Mouse (Mus musculus) fibroblast of lung, adult 2 months (primary cell): ENCODE measurements at regions not wholly inside any gene's neighbourhood (a gene's known extent, or its start where the extent isn't known, plus 50 kb on each side); places are given as distances from the start of the nearest gene placed in this dataset.
A peak's percentile ranks its signal among the peaks of the same experiment; 100 is the strongest.

Source experiments
- DNase-seq: peaks from one replicate; pipeline ENCODE4 v3.0.0-alpha.2; 2011; ENCODE audit warnings: low read depth

DNA sequence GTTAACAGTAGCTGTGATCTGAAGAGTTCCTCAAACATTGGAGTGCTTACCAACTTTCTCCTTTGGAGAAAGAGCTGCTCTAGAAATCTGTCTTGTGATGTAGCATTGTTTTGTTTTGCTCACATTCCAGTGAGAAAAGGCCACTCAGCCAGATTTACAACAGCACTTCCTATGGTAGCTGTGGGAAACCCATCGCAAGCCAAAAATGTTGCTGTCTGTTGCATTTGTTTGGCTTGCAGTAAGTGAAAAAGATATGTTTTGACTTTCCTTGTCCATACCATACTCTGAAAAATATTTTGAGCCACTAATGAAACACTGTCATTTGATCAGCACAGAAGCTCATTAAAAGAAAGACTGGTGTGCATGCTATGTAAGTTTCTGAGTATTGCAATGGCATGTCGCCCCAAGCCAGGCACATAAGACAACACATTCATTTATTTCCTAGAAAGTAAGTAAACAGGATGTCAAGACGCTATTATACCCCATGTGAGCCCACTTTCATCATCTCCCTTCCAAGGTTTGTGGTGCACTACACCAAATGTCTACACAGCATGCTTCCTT, 66.2 kb downstream of the Car2 start:
- DNase-seq = no peak

- no peak for DNase-seq
Measured at GRCm38 (mm10) chr3:14952951-14953350, 66.9 kb downstream of the Car2 start.

DNA sequence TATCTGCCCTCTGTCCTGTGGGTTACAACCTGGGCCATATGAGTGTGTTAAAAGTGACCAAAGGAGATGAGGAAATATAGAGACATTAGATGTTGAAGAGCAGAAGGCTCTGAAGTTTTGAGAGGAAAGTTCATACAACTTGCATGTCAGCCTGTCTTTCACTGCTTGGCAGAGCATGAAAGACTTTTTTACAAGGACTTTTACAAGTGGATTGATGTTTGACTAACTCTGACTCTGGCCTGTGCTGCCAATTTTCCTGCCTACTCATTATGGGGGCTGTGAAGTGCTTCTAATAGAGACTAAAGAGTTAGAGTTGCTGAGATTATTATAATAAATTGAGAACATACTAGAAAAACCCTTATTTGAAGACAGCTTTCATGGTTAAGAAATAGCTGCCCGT, 71.4 kb downstream of the Car2 start:
- no peak for DNase-seq

- no peak for DNase-seq
Measured at GRCm38 (mm10) chr3:14958277-14958676, 72.2 kb downstream of the Car2 start.

DNA sequence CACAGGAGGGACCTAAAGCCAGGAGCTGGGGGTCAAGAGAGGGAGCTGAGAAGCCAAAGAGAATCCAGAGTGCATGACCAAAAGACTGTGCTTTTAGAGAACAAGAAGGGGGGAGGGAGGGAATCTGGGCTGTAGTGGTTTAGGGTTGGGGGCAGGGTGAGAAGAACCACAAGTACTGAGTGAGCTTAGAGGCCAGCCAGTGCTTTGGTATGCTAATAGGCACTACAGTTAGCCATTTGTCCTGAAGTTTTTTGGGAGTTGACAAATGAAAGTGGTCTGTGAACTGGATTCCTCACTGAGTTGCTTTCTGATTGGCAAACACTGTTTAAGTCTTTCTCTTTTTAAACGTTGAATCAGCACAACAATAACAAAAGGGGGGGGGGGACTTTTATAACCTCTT, 73.5 kb downstream of the Car2 start:
- peak; percentile 53 for DNase-seq

DNA sequence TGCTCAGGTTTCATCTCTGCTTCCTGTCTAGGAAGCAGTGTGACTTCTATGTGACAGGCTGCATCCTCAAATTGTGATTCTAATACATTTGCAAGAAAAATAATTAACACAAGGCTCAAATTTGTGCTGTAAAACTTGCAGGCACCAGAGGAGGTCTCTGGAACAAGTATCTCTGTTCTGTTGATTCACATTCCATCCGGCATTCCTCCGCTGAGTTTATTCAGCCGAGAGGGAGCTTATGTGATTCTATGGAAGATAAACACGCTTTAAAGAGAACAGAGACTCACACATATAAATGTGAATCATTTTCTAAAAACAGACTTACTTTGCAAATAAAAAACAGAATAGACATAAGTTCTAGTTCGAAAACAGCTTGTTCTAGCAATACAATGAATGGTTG, 78.7 kb downstream of the Car2 start:
- no peak for DNase-seq

DNA sequence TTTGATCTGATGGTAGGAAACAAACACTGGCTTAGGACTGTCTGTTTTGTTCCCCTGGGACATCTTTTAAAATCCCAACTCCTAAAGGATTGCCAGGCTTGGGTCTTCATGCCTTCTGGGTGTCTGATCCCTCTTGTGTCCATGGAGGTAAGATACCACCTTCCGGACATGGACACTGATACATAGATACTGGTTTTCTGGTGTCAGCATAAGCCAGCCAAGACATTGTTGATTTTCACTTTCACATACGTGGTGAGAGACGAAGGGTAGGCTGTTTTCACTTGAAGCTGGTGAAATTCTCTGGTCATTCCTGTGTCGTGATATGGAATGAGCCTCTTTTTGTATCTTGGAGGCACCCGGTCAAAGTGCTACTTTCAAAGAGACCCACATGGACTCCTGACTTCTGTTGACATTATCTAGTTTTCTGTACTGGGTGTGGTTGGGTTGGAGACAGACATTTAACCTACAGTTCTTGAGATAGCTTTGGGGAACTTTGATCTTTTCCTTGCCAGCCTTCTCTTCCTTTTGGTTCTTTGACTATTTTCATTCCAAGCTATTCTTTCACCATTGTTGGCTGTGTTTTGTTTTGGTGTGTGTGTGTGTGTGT, 79.5 kb downstream of the Car2 start:
- no peak for DNase-seq

DNA sequence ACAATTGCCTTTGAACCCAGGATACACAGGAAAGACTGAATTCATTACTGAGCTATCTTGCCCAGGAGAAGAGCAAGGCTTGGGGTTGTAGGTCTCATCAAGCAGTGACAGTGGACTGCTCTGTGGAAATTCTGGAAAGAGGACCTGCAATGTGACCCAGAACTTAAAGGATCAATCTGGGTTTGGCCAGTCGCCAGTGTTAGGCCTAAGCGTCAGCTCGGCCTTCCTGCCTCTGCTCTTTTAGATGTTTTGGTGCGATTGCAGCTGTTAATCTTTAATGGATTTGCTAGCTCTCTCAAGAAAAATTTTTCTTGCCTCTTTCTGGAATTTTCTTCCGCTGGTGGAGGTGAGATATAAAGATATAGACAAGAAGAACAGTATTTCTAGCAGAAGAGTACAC, 81.2 kb downstream of the Car2 start:
- DNase-seq = no peak

DNA sequence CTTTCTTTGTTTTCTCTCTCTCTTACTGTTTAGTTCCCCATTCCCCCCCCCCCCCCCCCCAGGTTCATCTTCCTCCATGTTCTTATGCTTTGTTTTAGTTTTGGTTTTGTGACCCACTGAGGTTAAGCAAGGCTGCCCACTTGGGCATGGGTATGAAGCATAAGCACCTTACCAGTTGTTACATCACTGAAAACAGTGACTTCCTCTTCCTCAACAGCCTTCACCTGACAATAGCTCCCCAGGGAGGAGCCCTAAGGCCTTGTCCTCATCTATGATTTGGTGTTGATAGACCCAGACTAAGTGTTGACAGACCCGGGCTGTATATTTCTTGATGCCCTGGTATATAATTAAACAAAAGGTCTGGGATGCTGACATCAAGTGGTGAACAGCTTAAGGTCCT, 82.3 kb downstream of the Car2 start:
- no peak for DNase-seq

GRCm38 (mm10) chr3:14969698-14970097, 83.6 kb downstream of the Car2 start:
- no peak for DNase-seq

- no peak for DNase-seq
Measured at GRCm38 (mm10) chr3:14971647-14972046, 85.6 kb downstream of the Car2 start.

DNA sequence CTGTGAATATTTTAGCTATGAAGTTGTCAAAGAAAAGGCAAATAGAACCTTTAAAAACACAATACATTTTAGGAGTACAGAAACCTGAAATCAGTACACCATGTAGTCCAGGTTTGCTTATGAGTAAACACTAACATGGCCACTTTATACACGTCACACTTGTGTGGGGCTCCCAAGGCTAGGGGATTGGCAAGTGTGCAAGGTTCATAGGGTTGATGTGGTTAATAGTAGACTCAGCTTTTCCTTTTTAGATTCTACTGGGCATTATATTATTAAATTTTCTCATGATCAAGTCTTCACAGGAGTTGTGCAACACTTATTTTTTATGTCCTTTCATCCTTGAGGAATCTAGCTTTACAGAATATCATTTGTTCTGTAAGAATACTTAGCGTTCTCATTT, 88.7 kb downstream of the Car2 start:
- DNase-seq = no peak

- no peak for DNase-seq
Measured at GRCm38 (mm10) chr3:14975203-14975602, 89.1 kb downstream of the Car2 start.

DNA sequence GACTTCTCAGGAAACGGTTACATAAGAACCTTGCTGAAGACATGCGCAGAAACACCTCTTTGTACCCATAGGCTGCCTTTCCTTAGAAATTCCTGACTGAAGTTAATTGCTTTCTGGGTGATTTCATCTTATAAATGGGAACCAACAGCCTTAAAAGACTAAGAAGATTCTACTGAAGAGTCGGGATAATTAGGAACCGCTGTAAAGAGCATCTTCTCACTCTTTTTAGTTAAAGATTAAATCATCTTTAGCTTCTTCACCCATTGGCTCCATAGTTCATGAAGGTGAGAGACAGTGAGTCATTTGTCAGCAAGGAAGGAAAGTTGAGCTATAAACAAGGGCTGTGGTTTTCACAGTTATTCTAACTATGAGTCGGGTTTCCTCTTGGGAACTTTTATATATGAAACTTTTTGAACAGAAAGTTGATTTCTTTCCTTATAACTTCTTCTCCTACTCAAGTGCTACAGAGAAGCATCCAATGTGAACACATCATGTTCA, 93.1 kb downstream of the Car2 start:
- no peak for DNase-seq

DNA sequence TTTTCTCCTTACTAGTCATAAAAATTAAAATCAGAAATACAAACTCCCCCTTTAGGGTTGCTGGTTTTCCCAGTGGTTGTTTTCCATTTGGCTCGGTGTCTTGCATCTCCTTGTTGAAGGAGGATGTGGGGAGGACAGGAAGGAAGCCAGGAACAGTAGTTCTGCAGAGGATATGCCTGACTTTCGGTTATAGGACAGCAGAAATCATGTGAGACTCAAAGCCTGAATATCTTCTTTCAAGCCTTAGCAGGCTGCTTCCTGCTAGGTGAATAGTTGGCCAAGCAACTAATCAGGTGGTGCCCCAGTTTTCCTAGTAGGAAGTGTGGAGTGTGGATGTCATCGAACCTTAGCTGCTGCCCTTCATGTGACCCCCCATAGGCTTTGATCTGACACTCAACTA, 103.6 kb downstream of the Car2 start:
- no peak for DNase-seq

- no peak for DNase-seq
Measured at GRCm38 (mm10) chr3:14993936-14994335, 107.9 kb downstream of the Car2 start.

DNA sequence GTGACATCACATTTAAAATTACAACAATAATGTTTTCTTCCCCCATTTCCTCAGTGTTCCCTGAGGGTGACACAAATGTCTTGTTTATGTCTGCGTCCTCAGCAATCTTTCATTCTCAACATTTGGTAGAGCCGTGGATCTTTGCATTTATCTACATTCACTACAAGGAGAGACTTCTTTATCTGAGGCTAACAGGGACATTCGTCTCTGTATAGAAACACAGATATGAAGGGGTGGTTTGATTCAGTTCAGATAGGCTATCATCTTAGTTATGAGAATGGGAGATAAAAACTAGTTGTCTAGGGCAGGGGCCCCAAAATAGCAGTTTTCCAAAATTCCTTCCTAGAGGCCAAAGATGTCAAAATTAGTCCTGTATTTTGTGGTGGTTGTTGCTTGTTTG, 111.2 kb downstream of the Car2 start:
- no peak for DNase-seq

DNA sequence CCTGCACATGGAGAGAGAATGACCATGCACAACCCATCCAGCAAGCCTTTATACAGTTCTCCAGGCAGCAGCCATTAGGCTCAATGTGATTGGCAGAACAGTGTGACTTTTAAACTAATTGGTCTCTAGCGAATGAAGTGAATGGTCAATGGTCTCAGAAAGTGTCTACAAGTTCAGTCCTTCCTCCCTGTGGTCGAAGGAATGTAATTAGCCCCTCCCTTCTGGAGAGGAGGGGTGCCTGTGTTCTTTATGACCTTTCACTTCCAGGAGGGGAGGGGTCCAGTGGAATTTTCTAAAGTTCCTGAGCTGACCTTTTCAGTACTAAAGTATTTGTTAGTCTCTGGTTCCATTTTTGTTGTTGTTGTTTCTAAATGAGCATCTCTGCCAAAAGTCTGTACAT, 112.4 kb downstream of the Car2 start:
- no peak for DNase-seq

DNA sequence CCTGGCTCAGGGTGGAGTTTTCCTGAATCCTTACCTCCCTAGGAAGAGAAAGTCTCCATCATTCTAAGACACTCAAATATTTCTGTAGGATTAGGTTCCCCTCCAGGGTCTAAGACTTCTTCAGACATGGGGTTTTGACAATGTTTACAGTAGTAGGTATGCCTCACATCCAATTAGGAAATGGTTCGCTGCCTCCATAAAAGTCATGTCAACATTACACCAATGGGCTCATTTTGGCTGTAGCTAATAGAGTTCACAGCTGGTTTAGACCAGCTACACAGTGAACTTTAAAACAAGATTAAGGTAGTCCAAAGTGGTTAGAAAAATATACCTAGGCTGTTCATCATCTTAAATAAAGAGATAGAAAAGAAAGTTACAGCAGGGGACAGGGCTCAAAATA, 113.3 kb downstream of the Car2 start:
- no peak for DNase-seq

- no peak for DNase-seq
Measured at GRCm38 (mm10) chr3:14999914-15000313, 113.8 kb downstream of the Car2 start.

DNA sequence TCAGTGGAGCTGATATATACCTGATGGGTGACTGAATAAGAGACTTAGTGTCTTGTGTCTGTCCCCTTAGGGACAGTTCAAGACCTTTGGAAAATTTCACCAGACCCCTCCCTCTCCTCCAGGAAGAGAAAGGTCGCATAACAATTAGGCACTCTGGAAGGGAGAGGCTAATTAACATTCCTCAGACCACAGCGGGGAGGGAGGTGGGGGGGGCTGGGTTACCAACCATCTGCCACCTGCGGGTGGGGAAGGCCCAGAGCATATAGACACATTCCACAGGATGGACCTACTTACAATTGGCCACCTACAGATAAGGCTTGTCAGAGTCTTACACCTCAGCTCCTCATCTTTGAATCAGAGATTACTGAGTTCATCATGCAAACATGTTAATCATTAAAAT, 114.6 kb downstream of the Car2 start:
- DNase-seq = no peak

GRCm38 (mm10) chr3:15007821-15008220, 121.7 kb downstream of the Car2 start:
- DNase-seq = no peak

DNA sequence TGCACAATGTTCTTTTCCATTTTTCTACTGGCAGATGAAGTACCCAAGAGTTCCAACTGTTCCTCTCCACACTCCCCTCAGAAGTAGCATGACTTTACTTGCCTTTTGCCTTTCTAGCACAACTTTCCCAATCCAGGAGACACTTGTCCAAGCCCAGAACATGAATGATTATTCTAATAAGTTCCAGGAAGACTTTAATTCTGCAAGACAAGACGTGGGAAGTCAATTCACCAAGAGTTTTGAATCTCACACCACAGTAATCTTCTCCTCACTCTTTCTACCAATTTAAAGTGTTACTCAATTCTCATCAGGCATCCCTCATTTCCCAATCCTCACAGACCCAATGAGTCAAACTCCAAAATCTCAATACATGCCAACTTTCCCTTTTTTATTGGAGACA, 122.4 kb downstream of the Car2 start:
- DNase-seq = peak; percentile 27

DNA sequence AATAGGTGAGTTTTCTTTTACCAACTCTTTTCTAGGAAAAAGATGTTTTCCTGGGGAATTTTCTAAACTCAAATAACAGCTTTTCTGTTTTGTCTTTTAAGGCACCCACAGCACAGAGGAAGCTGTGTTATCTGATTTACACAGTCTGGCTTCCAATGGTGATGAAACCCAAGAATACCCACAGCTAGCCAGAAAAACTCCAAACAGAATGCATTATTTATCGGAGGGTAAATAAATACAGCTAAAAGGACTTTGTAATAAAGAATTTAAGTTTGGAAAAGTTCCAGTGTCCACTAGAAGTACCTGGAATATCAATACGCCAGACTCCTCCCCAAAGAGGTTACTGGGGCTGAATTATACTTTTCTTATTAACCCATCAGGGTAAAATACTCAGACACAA, 123.7 kb downstream of the Car2 start:
- no peak for DNase-seq
